7 mouse cellular contexts compared by ENCODE assay signal in genomic region chr1:183679949-183680348, GRCm38 (mm10).
DNase-seq lines count a peak whose midpoint lies in the region; ATAC-seq lines count a peak whose summit lies in the region.

No protein-coding gene starts in this region.

- no peaks in the 10 kb centered on the region for H3K4me1 ChIP-seq in midbrain, embryonic 14.5 days (ENCODE audit: control insufficient read depth, insufficient read depth, low read length)
- no peaks in the 10 kb centered on the region for H3K4me1 ChIP-seq in midbrain, embryonic 11.5 days (ENCODE audit: control insufficient read depth, insufficient read depth, low read length)

- 72% methylated on average over 11 of the region's 11 CpGs for WGBS in midbrain, embryonic 14.5 days
- 82% methylated on average over 11 of the region's 11 CpGs for WGBS in midbrain, embryonic 11.5 days

- no peak overlapping the region for H3K4me2 ChIP-seq in midbrain, embryonic 14.5 days (ENCODE audit: low read length)
- H3K4me2 ChIP-seq in midbrain, embryonic 11.5 days, result no peak overlapping the region

- intact Hi-C loops in heart, postnatal 14 days (cut with DNase I), result no loop called here

- no peak overlapping the region for H3K9ac ChIP-seq in midbrain, embryonic 14.5 days (replicated peaks; ENCODE audit: low read length)
- H3K9ac ChIP-seq in midbrain, embryonic 11.5 days (ENCODE audit: low read length), result no peak overlapping the region

- DNase-seq in midbrain, embryonic 14.5 days, result peak; percentile 53
- DNase-seq in midbrain, embryonic 11.5 days (ENCODE audit: low spot score, missing footprints), result no peak
- DNase-seq in frontal cortex, postnatal 14 days (ENCODE audit: low spot score in 2 of 2), result peak; percentile 10 to 21
- peak; percentile 66 to 70 for DNase-seq in heart, postnatal 14 days
- peak; percentile 30 for DNase-seq in ovary, adult 18-20 months (ENCODE audit: low spot score)
- no peak for DNase-seq in embryo, embryonic 9.5 days (ENCODE audit: extremely low spot score)
- no peak for DNase-seq in cerebellum, adult 8-10 months

- no peaks in the 10 kb centered on the region for H3K27me3 ChIP-seq in midbrain, embryonic 14.5 days (ENCODE audit: control insufficient read depth, insufficient read depth, low read length)
- no peaks in the 10 kb centered on the region for H3K27me3 ChIP-seq in midbrain, embryonic 11.5 days (ENCODE audit: control insufficient read depth, insufficient read depth, low read length)

- H3K4me3 ChIP-seq in midbrain, embryonic 14.5 days (replicated peaks; ENCODE audit: low read depth, low read length), result no peak overlapping the region
- no peak overlapping the region for H3K4me3 ChIP-seq in midbrain, embryonic 11.5 days (ENCODE audit: low read depth, low read length)

- no peak overlapping the region for H3K27ac ChIP-seq in midbrain, embryonic 14.5 days (replicated peaks; ENCODE audit: low read depth, low read length)
- no peak overlapping the region for H3K27ac ChIP-seq in midbrain, embryonic 11.5 days (ENCODE audit: low read depth, low read length)

- no peak for ATAC-seq in midbrain, embryonic 14.5 days (ENCODE audit: low FRiP score, low TSS enrichment)
- no peak for ATAC-seq in midbrain, embryonic 11.5 days (ENCODE audit: low FRiP score)

- H3K36me3 ChIP-seq in midbrain, embryonic 14.5 days (ENCODE audit: control insufficient read depth, insufficient read depth, low read length), result no peaks in the 10 kb centered on the region
- H3K36me3 ChIP-seq in midbrain, embryonic 11.5 days (ENCODE audit: control insufficient read depth, insufficient read depth, low read length), result no peaks in the 10 kb centered on the region

- H3K9me3 ChIP-seq in midbrain, embryonic 14.5 days (ENCODE audit: control insufficient read depth, low read length), result no peaks in the 10 kb centered on the region
- no peaks in the 10 kb centered on the region; the same call in 1 of the 2 replicates for H3K9me3 ChIP-seq in midbrain, embryonic 11.5 days (ENCODE audit: control insufficient read depth, low read length)

Comparison
In these comparisons a context has a peak if more than half of its experiments do, and no peak if none do; other contexts are left out.
1. DNase-seq: peak in midbrain, embryonic 14.5 days (single experiment), frontal cortex, postnatal 14 days (2 of 2), heart, postnatal 14 days (2 of 2) and ovary, adult 18-20 months (single experiment); none in midbrain, embryonic 11.5 days (single experiment), embryo, embryonic 9.5 days (single experiment) and cerebellum, adult 8-10 months (single experiment).